Mouse (Mus musculus): Measurements from ENCODE around the gene C4b. TPM values are rescaled to one million over a fixed set of nuclear protein-coding genes. Genes with fewer than 3 reads are reported as not detected.
A peak's percentile ranks its signal among the peaks of the same experiment; 100 is the strongest.
"Not testable (repeated sequence)": the region's sequence is repeated elsewhere in the genome, so short reads cannot be mapped to it uniquely, and the experiment has no call there.

C4b gene
- polyA plus RNA-seq, 1 experiment from 2014 or later: not detected

- DNase-seq (ENCODE audit: low spot score): no peak
- 75% methylated on average over 4 of the region's 4 CpGs for WGBS
- Histone ChIP-seq H3K9me3 (peaks cover 6% of the 10 kb centered on the region; the same call in 1 of the 2 replicates), H3K4me1 (no peaks in the 10 kb centered on the region), H3K27ac (no peak overlapping the region), H3K4me3 (no peak overlapping the region), H3K36me3 (no peaks in the 10 kb centered on the region), H3K27me3 (ENCODE audit: insufficient read depth, poor library complexity, severe bottlenecking) (no peaks in the 10 kb centered on the region)
Observed at GRCm38 (mm10) chr17:34723066-34723465, 20.6 kb downstream of the C4b start.

GRCm38 (mm10) chr17:34722238-34722637, 21.4 kb downstream of the C4b start:
- 84% methylated on average over 4 of the region's 4 CpGs for WGBS
- H3K36me3 ChIP-seq; H3K4me1 ChIP-seq; DNase-seq (ENCODE audit: low spot score); H3K27me3 ChIP-seq (ENCODE audit: insufficient read depth, poor library complexity, severe bottlenecking); H3K9me3 ChIP-seq; H3K27ac ChIP-seq; H3K4me3 ChIP-seq: not testable (repeated sequence)

- WGBS: 79% methylated on average over 8 of the region's 8 CpGs
- not testable (repeated sequence) for DNase-seq (ENCODE audit: low spot score); H3K36me3 ChIP-seq; H3K4me3 ChIP-seq; H3K4me1 ChIP-seq; H3K9me3 ChIP-seq; H3K27ac ChIP-seq
- H3K27me3 ChIP-seq (ENCODE audit: insufficient read depth, poor library complexity, severe bottlenecking): 0 out of 2 replicates have a peak, but pooled peaks cover 11% of the 10 kb centered on the region
Observed at GRCm38 (mm10) chr17:34719886-34720285, 23.8 kb downstream of the C4b start.

- peaks cover 16% of the 10 kb centered on the region; the same call in 1 of the 2 replicates for H3K27me3 ChIP-seq (ENCODE audit: insufficient read depth, poor library complexity, severe bottlenecking)
- DNase-seq (ENCODE audit: low spot score): no peak
- 84% methylated on average over 11 of the region's 11 CpGs for WGBS
- H3K4me1 ChIP-seq: no peaks in the 10 kb centered on the region
- H3K9me3 ChIP-seq: no peaks in the 10 kb centered on the region
- no peak overlapping the region for H3K27ac ChIP-seq
- H3K36me3 ChIP-seq: no peaks in the 10 kb centered on the region
- no peak overlapping the region for H3K4me3 ChIP-seq
Observed at GRCm38 (mm10) chr17:34717401-34717800, 26.3 kb downstream of the C4b start.

- Histone ChIP-seq H3K4me1 (no peaks in the 10 kb centered on the region), H3K27ac (no peak overlapping the region), H3K36me3 (no peaks in the 10 kb centered on the region), H3K9me3 (no peaks in the 10 kb centered on the region), H3K4me3 (no peak overlapping the region), H3K27me3 (ENCODE audit: insufficient read depth, poor library complexity, severe bottlenecking) (peaks cover 16% of the 10 kb centered on the region; the same call in 1 of the 2 replicates)
- WGBS: 81% methylated on average over 15 of the region's 15 CpGs
- DNase-seq (ENCODE audit: low spot score): no peak
Observed at GRCm38 (mm10) chr17:34716247-34716646, 27.4 kb downstream of the C4b start.

GRCm38 (mm10) chr17:34715451-34715850, 28.2 kb downstream of the C4b start:
- not testable (repeated sequence) for H3K4me3 ChIP-seq; H3K36me3 ChIP-seq; DNase-seq (ENCODE audit: low spot score); H3K4me1 ChIP-seq; H3K9me3 ChIP-seq; H3K27ac ChIP-seq
- 75% methylated on average over 6 of the region's 7 CpGs for WGBS
- peaks cover 16% of the 10 kb centered on the region; the same call in 1 of the 2 replicates for H3K27me3 ChIP-seq (ENCODE audit: insufficient read depth, poor library complexity, severe bottlenecking)

GRCm38 (mm10) chr17:34714908-34715445, 28.7 kb downstream of the C4b start:
- not testable (repeated sequence) for DNase-seq (ENCODE audit: low spot score); H3K4me1 ChIP-seq; H3K9me3 ChIP-seq; H3K4me3 ChIP-seq; H3K36me3 ChIP-seq; H3K27ac ChIP-seq
- 76% methylated on average over 5 of the region's 5 CpGs for WGBS
- peaks cover 16% of the 10 kb centered on the region; the same call in 1 of the 2 replicates for H3K27me3 ChIP-seq (ENCODE audit: insufficient read depth, poor library complexity, severe bottlenecking)

GRCm38 (mm10) chr17:34714181-34714907, 29.3 kb downstream of the C4b start:
- H3K36me3 ChIP-seq; H3K27ac ChIP-seq; DNase-seq (ENCODE audit: low spot score); H3K4me3 ChIP-seq; H3K4me1 ChIP-seq; H3K9me3 ChIP-seq: not testable (repeated sequence)
- peaks cover 20% of the 10 kb centered on the region; the same call in 1 of the 2 replicates for H3K27me3 ChIP-seq (ENCODE audit: insufficient read depth, poor library complexity, severe bottlenecking)
- 64% methylated on average over 9 of the region's 9 CpGs for WGBS

GRCm38 (mm10) chr17:34712951-34713350, 30.7 kb downstream of the C4b start:
- WGBS: 36% methylated on average over 6 of the region's 6 CpGs

GRCm38 (mm10) chr17:34706476-34706875, 37.2 kb downstream of the C4b start:
- not testable (repeated sequence) for H3K4me1 ChIP-seq; H3K36me3 ChIP-seq; H3K27me3 ChIP-seq (ENCODE audit: insufficient read depth, poor library complexity, severe bottlenecking); H3K4me3 ChIP-seq; H3K9me3 ChIP-seq; DNase-seq (ENCODE audit: low spot score); H3K27ac ChIP-seq
- WGBS: 74% methylated on average over 2 of the region's 2 CpGs

More at GRCm38 (mm10) chr17:34712951-34713350, 30.7 kb downstream of the C4b start:
- Histone ChIP-seq H3K27ac (no peak overlapping the region), H3K4me3 (no peak overlapping the region), H3K27me3 (ENCODE audit: insufficient read depth, poor library complexity, severe bottlenecking) (peaks cover 20% of the 10 kb centered on the region; the same call in 1 of the 2 replicates), H3K36me3 (no peaks in the 10 kb centered on the region), H3K9me3 (no peaks in the 10 kb centered on the region), H3K4me1 (no peaks in the 10 kb centered on the region)
- DNase-seq (ENCODE audit: low spot score): peak; percentile 77

- H3K27me3 ChIP-seq (ENCODE audit: insufficient read depth, poor library complexity, severe bottlenecking): no peaks in the 10 kb centered on the region
- H3K36me3 ChIP-seq: no peaks in the 10 kb centered on the region
- H3K27ac ChIP-seq: no peak overlapping the region
- H3K4me3 ChIP-seq: no peak overlapping the region
- H3K4me1 ChIP-seq: 0 out of 2 replicates have a peak, but pooled peaks cover 2% of the 10 kb centered on the region
- WGBS: 42% methylated on average over 2 of the region's 2 CpGs
- DNase-seq (ENCODE audit: low spot score): no peak
- H3K9me3 ChIP-seq: no peaks in the 10 kb centered on the region
Observed at GRCm38 (mm10) chr17:34700671-34701071, 43.0 kb downstream of the C4b start.

GRCm38 (mm10) chr17:34699575-34700408, 43.9 kb downstream of the C4b start:
- H3K9me3 ChIP-seq: no peaks in the 10 kb centered on the region
- WGBS: 59% methylated on average over 14 of the region's 14 CpGs
- DNase-seq (ENCODE audit: low spot score): no peak
- H3K4me3 ChIP-seq: no peak overlapping the region
- 0 out of 2 replicates have a peak, but pooled peaks cover 2% of the 10 kb centered on the region for H3K4me1 ChIP-seq
- no peaks in the 10 kb centered on the region for H3K36me3 ChIP-seq
- no peaks in the 10 kb centered on the region for H3K27me3 ChIP-seq (ENCODE audit: insufficient read depth, poor library complexity, severe bottlenecking)
- no peak overlapping the region for H3K27ac ChIP-seq

- Histone ChIP-seq H3K9me3 (no peaks in the 10 kb centered on the region), H3K27ac (no peak overlapping the region), H3K4me1 (peaks cover 16% of the 10 kb centered on the region; the same call in 1 of the 2 replicates), H3K27me3 (ENCODE audit: insufficient read depth, poor library complexity, severe bottlenecking) (peaks cover 10% of the 10 kb centered on the region; the same call in 1 of the 2 replicates), H3K4me3 (no peak overlapping the region), H3K36me3 (no peaks in the 10 kb centered on the region)
- DNase-seq (ENCODE audit: low spot score): no peak
- WGBS: 55% methylated on average over 7 of the region's 7 CpGs
Observed at GRCm38 (mm10) chr17:34692906-34693305, 50.8 kb downstream of the C4b start.
